Mouse (Mus musculus): ENCODE measurements around the gene Epb41l5. TPM values are rescaled to one million over a fixed set of nuclear protein-coding genes. Genes with fewer than 3 reads are reported as not detected.

Gene Epb41l5
- polyA plus RNA-seq, 1 experiment from 2014 or later: 17.1 TPM

DNA sequence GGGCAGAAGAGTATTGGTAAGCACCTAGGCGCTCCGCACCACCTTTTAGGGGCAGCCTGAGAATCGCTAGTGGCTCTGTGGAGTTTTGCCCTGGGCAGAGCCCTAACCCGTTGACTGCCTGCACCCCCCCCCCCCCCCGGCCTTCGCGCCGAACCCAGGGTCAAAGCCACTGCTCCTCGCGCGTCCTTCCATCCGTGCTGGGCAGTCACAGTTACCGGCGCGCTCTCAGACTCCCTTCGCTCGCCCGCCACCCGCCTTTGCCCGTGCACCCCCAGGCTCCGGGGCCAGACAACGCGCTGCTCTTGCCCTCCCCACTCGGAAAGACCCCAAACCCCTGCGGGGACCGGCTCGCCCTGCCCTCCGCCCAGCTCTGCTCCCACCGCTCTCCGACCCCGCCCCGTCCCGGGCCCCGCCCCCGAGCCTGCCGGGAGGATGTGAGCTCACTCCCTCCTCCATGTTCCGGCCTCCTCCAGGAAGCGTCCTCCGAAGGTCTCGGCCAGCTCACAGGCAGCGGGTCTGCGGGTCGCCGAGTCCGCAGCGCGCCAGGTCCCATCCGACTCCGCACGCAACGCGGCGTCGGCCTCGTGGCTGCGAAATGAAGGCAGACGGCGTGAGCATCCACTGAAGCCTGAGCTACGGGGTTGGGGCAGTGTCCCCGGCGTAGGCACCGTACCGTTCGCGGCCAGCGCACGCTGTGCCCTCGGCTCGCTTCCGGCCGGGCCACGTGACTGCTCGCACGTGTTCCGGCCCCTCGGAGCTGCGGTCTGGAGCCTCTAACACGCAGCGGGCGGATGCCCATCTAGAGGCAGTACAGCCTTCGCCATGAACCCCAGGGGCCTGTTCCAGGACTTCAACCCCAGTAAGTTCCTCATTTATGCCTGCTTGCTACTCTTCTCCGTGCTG, 122.9 kb downstream of the Epb41l5 start, which contains the start of gene Tmem185b:
Tmem185b (plus strand) TSS at position 472 of the 903 bp plus-strand sequence.
- Histone ChIP-seq H3K36me3 (peaks cover 21% of the 10 kb centered on the region), H3K4me1 (peaks cover 33% of the 10 kb centered on the region), H3K9me3 (replicated peaks) (no peaks in the 10 kb centered on the region), H3K27ac (replicated peaks) (peak within 1 kb of the TSS; percentile 84), H3K4me2 (peak within 1 kb of the TSS; percentile 93), H3K9ac (replicated peaks) (peak within 1 kb of the TSS; percentile 83), H3K27me3 (replicated peaks) (no peaks in the 10 kb centered on the region), H3K4me3 (replicated peaks) (peak within 1 kb of the TSS; percentile 64)
- peak; percentile 96 for ATAC-seq (ENCODE audit: low FRiP score)
- 1% methylated on average over 77 of the region's 82 CpGs for WGBS

DNA sequence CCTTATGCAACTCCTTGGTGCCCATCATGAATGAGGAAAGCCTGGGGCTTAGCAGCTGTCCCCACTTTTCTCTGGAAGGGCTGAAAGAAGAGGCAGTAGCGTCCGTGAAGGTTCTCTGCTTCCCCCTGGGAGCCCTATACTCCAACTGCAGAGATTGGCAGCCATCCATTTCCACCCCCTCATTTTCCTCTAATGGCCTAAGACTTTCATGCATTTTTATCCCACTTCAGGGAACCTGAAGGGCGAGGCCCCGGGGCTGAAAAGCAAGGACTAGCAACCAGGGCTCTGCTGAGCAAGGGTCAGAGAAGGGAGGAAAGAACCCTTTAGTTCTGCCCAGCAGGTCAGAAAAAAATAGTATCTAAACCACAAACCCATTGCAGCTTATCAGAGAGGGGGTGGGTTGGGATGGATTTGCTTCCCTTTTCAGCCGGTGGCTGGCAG, 123.8 kb downstream of the Epb41l5 start:
- Histone ChIP-seq H3K4me3 (replicated peaks) (peak overlapping the region; percentile 64), H3K36me3 (peaks cover 21% of the 10 kb centered on the region), H3K27ac (replicated peaks) (peak overlapping the region; percentile 84), H3K9ac (replicated peaks) (peak overlapping the region; percentile 83), H3K27me3 (replicated peaks) (no peaks in the 10 kb centered on the region), H3K4me2 (peak overlapping the region; percentile 93), H3K9me3 (replicated peaks) (no peaks in the 10 kb centered on the region), H3K4me1 (peaks cover 33% of the 10 kb centered on the region)
- WGBS: 3% methylated on average over 5 of the region's 5 CpGs
- ATAC-seq (ENCODE audit: low FRiP score): no peak

DNA sequence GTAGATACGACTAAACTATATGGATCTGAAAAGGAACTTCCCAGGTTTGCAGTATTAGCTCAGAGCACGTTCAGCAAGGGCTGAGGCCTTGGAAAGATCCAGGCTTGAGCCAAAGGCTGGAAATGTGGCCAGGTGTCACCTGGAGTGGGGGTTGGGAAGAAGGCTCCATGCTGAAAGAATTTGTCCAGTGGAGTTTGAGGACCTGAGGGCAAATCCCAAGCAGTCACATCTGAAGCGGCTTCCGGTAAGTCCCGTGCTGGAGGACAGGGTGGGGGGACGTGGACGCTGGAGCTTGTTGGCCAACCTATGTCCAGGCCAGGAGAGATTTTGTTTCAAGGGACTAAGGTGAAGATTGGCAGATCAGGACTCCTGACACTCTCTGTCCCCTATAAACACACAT, 125.0 kb downstream of the Epb41l5 start:
- H3K9ac ChIP-seq (replicated peaks): no peak overlapping the region
- H3K27ac ChIP-seq (replicated peaks): no peak overlapping the region
- 92% methylated on average over 7 of the region's 7 CpGs for WGBS
- H3K4me3 ChIP-seq (replicated peaks): no peak overlapping the region
- ATAC-seq (ENCODE audit: low FRiP score): no peak
- peaks cover 33% of the 10 kb centered on the region for H3K4me1 ChIP-seq
- no peak overlapping the region for H3K4me2 ChIP-seq
- no peaks in the 10 kb centered on the region for H3K27me3 ChIP-seq (replicated peaks)
- H3K9me3 ChIP-seq (replicated peaks): no peaks in the 10 kb centered on the region
- peaks cover 11% of the 10 kb centered on the region for H3K36me3 ChIP-seq

DNA sequence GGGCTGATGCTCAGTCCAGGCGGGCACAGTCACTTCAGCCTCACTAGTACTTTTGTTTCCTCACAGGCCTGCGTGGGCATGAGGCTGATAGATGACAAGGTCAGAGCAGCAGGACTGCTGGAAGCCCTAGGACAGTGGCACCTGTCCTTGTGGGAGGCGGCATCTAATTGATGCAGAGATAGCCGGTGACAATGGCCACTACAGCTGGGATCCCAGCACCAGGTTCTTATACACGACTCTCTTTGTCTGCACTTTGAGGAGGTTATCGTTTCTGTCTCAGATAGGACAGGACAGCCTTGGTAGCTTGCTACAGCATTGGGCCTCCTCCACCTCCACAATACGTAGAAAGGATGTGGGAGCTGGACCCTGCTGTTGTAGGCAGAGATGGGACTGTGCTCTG, 125.4 kb downstream of the Epb41l5 start:
- Histone ChIP-seq H3K9ac (replicated peaks) (no peak overlapping the region), H3K4me1 (peaks cover 33% of the 10 kb centered on the region), H3K4me2 (no peak overlapping the region), H3K36me3 (peaks cover 7% of the 10 kb centered on the region; the same call in 1 of the 2 replicates), H3K27me3 (replicated peaks) (no peaks in the 10 kb centered on the region), H3K4me3 (replicated peaks) (no peak overlapping the region), H3K27ac (replicated peaks) (no peak overlapping the region), H3K9me3 (replicated peaks) (no peaks in the 10 kb centered on the region)
- ATAC-seq (ENCODE audit: low FRiP score): no peak
- 84% methylated on average over 7 of the region's 7 CpGs for WGBS

DNA sequence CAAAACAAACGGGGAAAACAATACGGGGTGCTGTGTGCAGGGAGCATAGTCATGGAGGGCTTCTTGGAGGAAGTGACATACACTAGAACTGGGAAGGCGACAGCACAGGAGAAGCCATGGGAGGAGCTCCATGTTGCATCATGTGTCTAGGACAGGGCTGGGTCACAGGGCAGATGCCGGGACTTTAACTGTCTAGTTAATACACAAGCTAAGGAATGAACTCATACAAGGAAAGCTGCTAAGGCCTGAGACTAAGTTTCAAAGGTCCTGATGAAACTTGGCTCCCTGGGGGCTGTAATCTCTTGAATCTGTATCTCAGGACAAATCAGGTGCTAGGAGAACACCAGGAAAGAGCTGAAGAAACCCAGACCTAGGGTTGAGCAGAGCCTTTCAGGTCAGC, 126.1 kb downstream of the Epb41l5 start:
- 0 out of 2 replicates have a peak, but pooled peaks cover 6% of the 10 kb centered on the region for H3K36me3 ChIP-seq
- no peaks in the 10 kb centered on the region for H3K9me3 ChIP-seq (replicated peaks)
- H3K9ac ChIP-seq (replicated peaks): no peak overlapping the region
- no peak for ATAC-seq (ENCODE audit: low FRiP score)
- H3K27ac ChIP-seq (replicated peaks): no peak overlapping the region
- H3K27me3 ChIP-seq (replicated peaks): no peaks in the 10 kb centered on the region
- peaks cover 31% of the 10 kb centered on the region for H3K4me1 ChIP-seq
- H3K4me2 ChIP-seq: no peak overlapping the region
- H3K4me3 ChIP-seq (replicated peaks): no peak overlapping the region
- 90% methylated on average over 4 of the region's 4 CpGs for WGBS

DNA sequence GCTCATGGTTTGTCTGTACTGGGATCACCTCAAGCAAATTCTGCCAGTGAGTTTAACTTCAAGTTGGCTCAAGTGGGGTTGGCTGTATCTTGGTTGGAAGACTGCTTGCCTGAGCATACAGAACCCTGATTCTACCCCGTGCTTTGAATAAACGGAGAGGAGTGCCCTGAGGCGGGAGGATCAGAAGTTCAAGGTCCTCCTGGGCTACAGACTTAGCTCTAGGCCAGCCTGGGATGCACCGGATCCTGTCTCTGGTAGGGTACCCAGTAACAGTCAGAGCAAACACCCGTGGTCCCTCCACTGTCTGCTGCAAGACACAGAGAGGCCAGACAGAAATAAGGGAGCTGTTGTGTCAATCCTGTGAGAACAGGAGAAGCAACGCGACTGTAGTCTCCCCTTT, 127.1 kb downstream of the Epb41l5 start:
- ATAC-seq (ENCODE audit: low FRiP score): no peak
- peaks cover 21% of the 10 kb centered on the region for H3K4me1 ChIP-seq
- no peaks in the 10 kb centered on the region for H3K27me3 ChIP-seq (replicated peaks)
- H3K4me3 ChIP-seq (replicated peaks): no peak overlapping the region
- H3K9me3 ChIP-seq (replicated peaks): no peaks in the 10 kb centered on the region
- no peaks in the 10 kb centered on the region for H3K36me3 ChIP-seq
- no peak overlapping the region for H3K27ac ChIP-seq (replicated peaks)
- H3K9ac ChIP-seq (replicated peaks): no peak overlapping the region
- 85% methylated on average over 7 of the region's 7 CpGs for WGBS
- H3K4me2 ChIP-seq: no peak overlapping the region

DNA sequence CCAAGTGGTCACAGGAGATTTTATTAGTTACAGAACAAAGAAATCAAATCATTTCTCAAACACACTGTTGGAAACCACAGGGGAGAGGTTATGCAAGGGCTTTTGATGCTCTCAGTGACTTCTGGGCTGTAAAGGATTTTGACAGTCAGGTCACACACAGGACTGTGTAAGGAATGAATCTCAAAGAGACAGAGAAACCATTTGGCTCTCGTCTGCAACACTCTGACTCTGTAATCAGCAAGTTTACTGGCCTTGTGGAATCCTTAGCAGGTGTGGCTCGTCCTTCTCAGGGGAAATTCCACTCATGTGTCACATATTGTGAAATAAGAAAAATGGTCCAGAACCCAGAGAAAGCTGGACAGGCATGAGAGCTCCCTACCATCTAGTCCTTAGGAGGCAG, 127.8 kb downstream of the Epb41l5 start:
- H3K27me3 ChIP-seq (replicated peaks): no peaks in the 10 kb centered on the region
- ATAC-seq (ENCODE audit: low FRiP score): no peak

DNA sequence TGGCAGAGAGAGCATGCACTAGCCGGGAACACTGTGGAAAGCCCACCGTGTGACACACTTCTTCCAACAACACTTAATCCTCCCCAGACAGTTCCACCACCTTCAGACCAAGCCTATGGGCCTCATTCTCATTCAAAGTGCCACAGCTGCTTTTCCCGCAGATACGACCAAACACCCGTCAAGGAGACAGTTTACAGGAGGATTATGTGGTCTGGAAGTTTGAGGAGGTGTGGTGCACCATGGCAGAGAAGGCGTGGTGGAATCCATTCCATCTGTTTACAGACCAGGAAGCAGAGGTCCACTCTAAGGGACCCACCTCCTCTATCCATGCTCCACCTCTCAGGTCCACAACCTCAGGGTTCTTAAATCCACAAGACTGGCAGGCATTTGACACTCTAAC, 129.5 kb downstream of the Epb41l5 start:
- Histone ChIP-seq H3K36me3 (no peaks in the 10 kb centered on the region), H3K9ac (replicated peaks) (no peak overlapping the region), H3K4me3 (replicated peaks) (no peak overlapping the region), H3K27ac (replicated peaks) (no peak overlapping the region), H3K4me1 (peaks cover 2% of the 10 kb centered on the region), H3K9me3 (replicated peaks) (no peaks in the 10 kb centered on the region), H3K4me2 (no peak overlapping the region), H3K27me3 (replicated peaks) (no peaks in the 10 kb centered on the region)
- WGBS: 84% methylated on average over 6 of the region's 6 CpGs
- no peak for ATAC-seq (ENCODE audit: low FRiP score)

More for the DNA sequence above, 127.8 kb downstream of the Epb41l5 start:
- no peak overlapping the region for H3K9ac ChIP-seq (replicated peaks)
- H3K36me3 ChIP-seq: no peaks in the 10 kb centered on the region
- no peak overlapping the region for H3K27ac ChIP-seq (replicated peaks)
- H3K9me3 ChIP-seq (replicated peaks): no peaks in the 10 kb centered on the region
- no peak overlapping the region for H3K4me2 ChIP-seq
- peaks cover 15% of the 10 kb centered on the region for H3K4me1 ChIP-seq
- no peak overlapping the region for H3K4me3 ChIP-seq (replicated peaks)
- 20% methylated on average over 2 of the region's 2 CpGs for WGBS

DNA sequence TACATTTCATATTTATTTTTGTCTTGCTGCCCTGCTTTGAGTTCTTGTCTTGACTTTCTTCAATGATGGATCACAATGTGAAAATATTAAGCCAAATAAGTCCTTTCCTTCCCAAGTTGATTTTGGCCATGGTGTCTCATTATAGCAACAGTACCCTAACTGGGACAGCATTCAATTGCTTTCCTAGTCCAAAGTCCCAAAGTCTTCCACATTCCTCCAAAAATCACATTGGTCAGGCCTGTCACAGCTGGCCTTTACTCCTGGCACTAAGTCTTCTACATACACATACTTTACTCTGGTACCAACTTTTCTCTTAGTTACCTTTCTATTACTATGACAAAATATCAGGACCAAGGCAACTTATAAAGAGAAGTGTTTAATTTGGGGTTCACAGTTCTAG, 130.0 kb downstream of the Epb41l5 start:
- no peaks in the 10 kb centered on the region for H3K27me3 ChIP-seq (replicated peaks)
- no peak overlapping the region for H3K9ac ChIP-seq (replicated peaks)
- no peaks in the 10 kb centered on the region for H3K9me3 ChIP-seq (replicated peaks)
- H3K4me3 ChIP-seq (replicated peaks): no peak overlapping the region
- no peak overlapping the region for H3K4me2 ChIP-seq
- H3K27ac ChIP-seq (replicated peaks): no peak overlapping the region
- no peaks in the 10 kb centered on the region for H3K4me1 ChIP-seq
- ATAC-seq (ENCODE audit: low FRiP score): no peak
- H3K36me3 ChIP-seq: no peaks in the 10 kb centered on the region

DNA sequence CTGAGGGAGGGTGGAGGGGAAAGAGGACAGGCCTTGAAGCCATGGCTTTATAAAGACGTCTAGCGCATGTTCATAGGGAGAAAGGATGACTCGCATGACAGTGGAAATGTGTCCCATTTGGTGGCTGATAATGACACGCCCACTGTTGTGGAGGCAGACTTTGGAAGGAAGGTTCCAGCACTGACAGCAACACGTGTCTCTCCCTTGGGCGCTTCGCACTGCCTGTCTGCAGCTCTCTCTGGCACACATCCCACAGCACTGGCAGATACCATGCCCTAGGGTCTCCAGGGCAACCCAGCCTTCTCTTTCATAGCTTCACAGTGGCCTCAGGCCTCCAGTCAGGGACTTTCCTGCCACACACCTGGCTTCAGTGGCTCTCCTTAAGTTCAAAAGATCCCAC, 130.7 kb downstream of the Epb41l5 start:
- Histone ChIP-seq H3K4me2 (no peak overlapping the region), H3K4me3 (replicated peaks) (no peak overlapping the region), H3K9me3 (replicated peaks) (no peaks in the 10 kb centered on the region), H3K9ac (replicated peaks) (no peak overlapping the region), H3K27me3 (replicated peaks) (no peaks in the 10 kb centered on the region), H3K36me3 (no peaks in the 10 kb centered on the region), H3K27ac (replicated peaks) (no peak overlapping the region), H3K4me1 (no peaks in the 10 kb centered on the region)
- 75% methylated on average over 7 of the region's 7 CpGs for WGBS
- ATAC-seq (ENCODE audit: low FRiP score): no peak

DNA sequence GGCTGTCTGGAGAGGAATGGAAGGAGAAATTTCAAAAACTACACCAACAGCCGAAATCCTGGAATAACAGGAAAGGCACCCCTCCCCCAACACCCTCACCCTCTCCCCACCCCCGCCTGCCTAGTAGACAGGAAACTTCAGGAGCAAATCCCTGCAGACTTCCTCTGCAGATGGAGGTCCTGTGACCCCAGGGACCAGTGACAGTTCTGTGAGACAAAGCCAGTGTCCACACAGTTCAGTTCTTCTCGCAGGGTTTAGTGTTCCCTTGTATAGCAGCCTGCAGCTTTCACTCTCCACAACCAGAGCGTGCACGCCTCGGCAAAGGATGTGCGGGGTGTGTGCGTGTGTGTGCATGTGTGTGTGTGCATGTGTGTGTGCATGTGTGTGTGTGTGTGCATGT, 137.9 kb downstream of the Epb41l5 start:
- ATAC-seq (ENCODE audit: low FRiP score): no peak
- Histone ChIP-seq H3K36me3 (no peaks in the 10 kb centered on the region), H3K27ac (replicated peaks) (no peak overlapping the region), H3K4me1 (no peaks in the 10 kb centered on the region), H3K9me3 (replicated peaks) (no peaks in the 10 kb centered on the region), H3K4me3 (replicated peaks) (no peak overlapping the region), H3K27me3 (replicated peaks) (no peaks in the 10 kb centered on the region), H3K9ac (replicated peaks) (no peak overlapping the region), H3K4me2 (no peak overlapping the region)
- WGBS: 80% methylated on average over 8 of the region's 8 CpGs

DNA sequence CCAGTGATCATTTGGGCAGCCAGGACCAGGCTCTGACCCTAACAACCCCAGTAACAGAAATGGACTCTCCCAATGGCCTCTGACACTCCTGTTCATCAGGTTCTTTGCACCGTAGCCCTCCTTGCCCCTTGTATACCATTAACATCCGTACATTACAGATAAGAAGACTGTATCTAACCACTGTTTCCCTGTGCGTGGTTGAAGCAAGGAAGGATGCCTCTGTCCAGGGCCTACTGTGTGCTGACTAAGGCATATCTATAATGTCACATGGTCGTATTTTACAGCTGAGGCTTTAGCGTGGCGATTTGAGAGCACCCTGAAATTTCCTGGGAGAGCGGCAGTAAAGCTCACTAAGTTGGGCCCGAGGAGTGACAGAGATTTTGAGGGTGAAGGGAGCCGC, 138.4 kb downstream of the Epb41l5 start:
- no peaks in the 10 kb centered on the region for H3K27me3 ChIP-seq (replicated peaks)
- no peak overlapping the region for H3K27ac ChIP-seq (replicated peaks)
- ATAC-seq (ENCODE audit: low FRiP score): no peak
- no peak overlapping the region for H3K4me3 ChIP-seq (replicated peaks)
- H3K4me2 ChIP-seq: no peak overlapping the region
- WGBS: 74% methylated on average over 9 of the region's 9 CpGs
- 0 out of 2 replicates have a peak, but pooled peaks cover 2% of the 10 kb centered on the region for H3K4me1 ChIP-seq
- H3K9me3 ChIP-seq (replicated peaks): no peaks in the 10 kb centered on the region
- H3K36me3 ChIP-seq: no peaks in the 10 kb centered on the region
- no peak overlapping the region for H3K9ac ChIP-seq (replicated peaks)
